Mouse (Mus musculus) gastrocnemius, postnatal 36 days (tissue): Measurements from ENCODE around the gene Car6. TPM values are rescaled to one million over a fixed set of nuclear protein-coding genes. Genes with fewer than 3 reads are reported as not detected.

Experiments
- DNase-seq, 2 experiments: peaks; one replicate each; pipeline ENCODE4 v3.0.0; 2022
- intact Hi-C: fragments of 180-260 bp; cut with DNase I; formaldehyde crosslinking; loops from one replicate; pipeline ENCODE4 v1.15.1; 2025
- total RNA-seq, 2 experiments: library from RNA; stranded (reverse); gene quantifications; 2 replicates each; pipeline ENCODE4 v1.2.3; 2021

Car6 gene
- total RNA-seq, 2 experiments from 2014 or later: 0.37 TPM; not detected in 1

GRCm38 (mm10) chr4:150230460-150231407, 29.6 kb upstream of the Car6 start:
- DNase-seq: peak in 1 of 2 experiments; percentile 47
- intact Hi-C loops: no loop called here

DNA sequence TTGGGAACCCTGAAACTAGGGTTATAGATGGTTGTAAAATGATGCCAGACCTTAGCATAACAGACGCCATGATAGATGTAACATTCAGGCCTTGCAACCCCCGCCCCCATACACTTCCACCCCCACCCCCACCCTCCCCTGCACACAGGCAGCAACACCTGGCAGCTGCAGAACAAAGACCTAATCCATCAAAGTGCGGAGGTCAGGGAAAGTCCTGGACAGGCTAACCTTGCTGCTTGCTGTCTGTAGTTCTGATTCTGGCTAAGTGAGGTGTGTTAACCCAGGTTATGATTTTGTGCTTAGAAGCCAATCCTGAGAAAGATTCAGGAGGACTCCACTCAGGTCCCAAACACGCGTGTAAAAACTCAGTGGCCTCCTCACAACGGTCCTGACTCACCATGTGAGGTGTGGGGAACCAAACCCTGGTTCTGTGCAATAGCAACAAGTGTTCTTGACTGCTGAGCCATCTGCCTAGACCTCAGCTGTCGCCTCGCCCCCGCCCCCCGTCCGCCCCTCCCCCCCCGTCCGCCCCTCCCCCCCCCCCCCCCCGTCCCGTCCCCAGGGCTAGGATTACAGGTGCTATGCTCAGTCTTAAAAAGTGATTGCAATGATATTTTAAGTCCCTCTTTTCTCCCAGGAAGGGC, 28.7 kb upstream of the Car6 start:
- intact Hi-C loops: no loop called here
- DNase-seq: no peak

- no peak for DNase-seq
- intact Hi-C loops: no loop called here
These were observed 27.6 kb upstream of the Car6 start for GRCm38 (mm10) chr4:150228581-150229348.

- intact Hi-C loops: no loop called here
- peak; percentile 53 to 59 for DNase-seq
These were observed 25.9 kb upstream of the Car6 start for GRCm38 (mm10) chr4:150226818-150227688.

DNA sequence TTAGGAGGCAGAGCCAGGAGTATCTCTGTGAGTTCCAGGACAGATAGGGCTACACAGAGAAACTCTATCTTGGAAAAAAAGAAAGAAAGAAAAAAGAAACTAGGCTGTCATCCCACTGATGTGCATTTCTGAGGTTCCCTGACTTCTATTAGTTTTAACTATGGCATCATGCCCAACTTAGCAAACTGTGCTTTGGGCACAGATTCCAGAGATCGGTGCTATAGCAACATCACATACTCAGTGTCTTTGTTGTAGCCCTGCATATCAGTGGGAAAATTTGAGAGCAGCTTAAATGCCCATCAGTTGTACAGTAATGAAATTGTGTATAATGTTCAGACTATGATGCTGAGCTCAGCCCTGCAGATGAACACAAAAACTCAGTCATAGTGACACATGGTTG, 24.6 kb upstream of the Car6 start:
- intact Hi-C loops: no loop called here
- no peak for DNase-seq

- intact Hi-C loops: no loop called here
- no peak for DNase-seq
These were observed 22.7 kb upstream of the Car6 start for GRCm38 (mm10) chr4:150223830-150224229.

GRCm38 (mm10) chr4:150221017-150221640, 20.0 kb upstream of the Car6 start:
- intact Hi-C loops: no loop called here
- DNase-seq: no peak

DNA sequence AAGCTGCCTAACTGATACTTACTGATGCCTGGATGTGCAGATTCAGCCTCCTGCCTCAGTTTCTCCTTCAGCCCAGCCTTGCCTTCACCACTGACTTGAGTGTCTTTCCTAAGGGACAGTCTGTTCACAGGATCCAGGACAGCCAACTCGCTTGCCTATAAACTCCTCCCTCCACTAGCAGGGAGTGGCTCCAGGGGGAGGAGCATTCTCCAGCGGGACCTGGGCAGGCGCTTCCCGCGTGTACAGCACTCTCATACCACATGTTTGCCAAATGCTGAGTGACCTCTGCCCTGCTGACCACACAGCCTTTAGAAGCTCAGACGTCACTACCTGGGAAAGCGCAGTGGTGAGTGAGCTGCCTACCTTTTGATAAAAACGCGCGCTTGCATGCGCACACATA, 19.5 kb upstream of the Car6 start:
- intact Hi-C loops: no loop called here
- DNase-seq: peak in 1 of 2 experiments; percentile 26

- DNase-seq: peak in 1 of 2 experiments; percentile 32
- intact Hi-C loops: loop anchor here (2.0 to 5.0 kb wide), 2 partner anchors 43 to 82 kb away; no protein-coding TSS in a partner anchor
These were observed 18.6 kb upstream of the Car6 start for GRCm38 (mm10) chr4:150219501-150220292.

GRCm38 (mm10) chr4:150217935-150218334, 16.8 kb upstream of the Car6 start:
- intact Hi-C loops: loop anchor here (2.0 to 5.0 kb wide), 2 partner anchors 41 to 81 kb away; no protein-coding TSS in a partner anchor
- no peak for DNase-seq

DNA sequence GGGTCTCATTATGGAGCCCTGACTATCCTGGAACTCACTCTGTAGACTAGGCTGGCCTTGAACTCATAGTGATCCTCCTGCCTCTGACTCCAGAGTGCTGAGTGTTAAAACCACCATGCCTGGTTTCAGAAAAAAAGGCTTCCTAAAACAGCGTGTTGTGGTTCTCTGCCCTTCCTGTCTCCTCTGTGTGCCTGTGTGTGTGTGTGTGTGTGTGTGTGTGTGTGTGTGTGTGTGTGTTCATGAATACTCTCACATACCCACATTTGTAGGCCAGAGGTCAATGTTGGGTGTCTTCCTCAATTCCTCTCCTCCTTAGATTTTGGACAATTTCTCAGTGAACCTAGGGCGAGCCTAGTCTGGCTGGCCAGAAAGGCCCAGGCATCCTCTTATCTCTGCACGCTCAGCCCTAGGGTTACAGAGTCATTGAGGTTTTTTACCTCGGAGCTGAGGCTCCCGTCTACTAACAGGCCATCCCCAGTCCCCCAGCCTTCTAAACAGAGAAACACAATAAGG, 16.0 kb upstream of the Car6 start:
- DNase-seq: no peak
- intact Hi-C loops: loop anchor here (5.0 kb wide), 1 partner anchor 80 kb away; no protein-coding TSS in a partner anchor

DNA sequence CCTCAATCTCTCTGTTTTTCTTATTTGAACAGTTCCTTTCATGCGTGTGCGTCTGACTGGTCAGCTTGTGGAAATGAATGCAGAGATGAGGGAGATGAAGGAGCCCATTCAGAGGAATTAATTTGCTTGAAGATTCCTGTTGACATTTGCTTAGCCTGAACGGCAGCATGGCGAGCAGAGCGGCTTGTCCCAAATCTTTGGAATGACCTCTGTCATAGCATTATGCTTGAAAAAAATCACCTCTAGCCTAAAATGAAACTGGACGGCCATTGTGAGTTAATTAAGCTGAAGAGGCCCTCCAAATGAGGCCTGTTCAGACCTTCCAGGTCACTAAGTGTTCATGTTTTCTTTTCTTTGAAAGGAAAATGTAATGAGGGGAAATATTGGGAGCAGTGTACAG, 15.3 kb upstream of the Car6 start:
- no peak for DNase-seq
- intact Hi-C loops: loop anchor here (5.0 kb wide), 1 partner anchor 79 kb away; no protein-coding TSS in a partner anchor

DNA sequence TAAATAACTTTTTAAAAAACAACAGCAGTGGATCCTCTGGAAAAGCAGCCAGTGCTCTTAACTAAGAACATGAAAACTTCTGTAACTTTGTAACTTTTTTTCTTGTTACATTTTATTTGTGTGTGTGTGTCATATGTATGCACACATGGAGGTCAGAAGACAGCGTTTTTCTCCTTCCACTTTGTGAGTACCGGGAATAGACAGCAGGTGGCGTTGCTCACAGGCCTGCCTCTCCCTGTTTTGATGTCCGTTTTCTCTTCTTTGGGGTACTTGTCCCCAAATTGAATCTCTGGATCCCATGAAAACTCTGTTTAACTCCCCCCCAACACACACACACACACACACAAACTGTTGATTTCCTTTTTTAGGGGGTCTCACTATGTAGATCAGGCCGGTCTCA, 12.8 kb upstream of the Car6 start:
- no peak for DNase-seq
- intact Hi-C loops: loop anchor here (5.0 kb wide), 1 partner anchor 33 kb away; no protein-coding TSS in a partner anchor

DNA sequence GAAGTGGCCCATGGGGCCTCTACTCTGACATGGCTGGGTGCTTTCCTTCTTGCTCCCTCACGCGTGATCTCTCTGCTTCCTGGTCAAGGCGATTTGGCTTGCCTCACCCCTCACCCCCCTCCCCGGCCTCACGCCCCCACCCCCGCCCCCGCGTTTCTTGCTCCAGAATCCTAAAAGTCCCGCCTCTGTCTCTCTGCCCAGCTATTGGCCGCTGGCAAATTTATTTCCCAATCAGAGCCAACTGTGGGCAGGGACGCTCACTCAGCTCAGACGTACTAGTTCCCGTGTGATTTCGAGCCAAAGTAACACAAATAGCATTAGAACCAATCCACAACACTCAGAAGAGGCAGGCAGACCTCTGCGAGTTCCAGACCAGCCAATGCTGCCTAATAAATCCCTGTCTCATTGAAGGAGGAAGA, 11.4 kb upstream of the Car6 start:
- DNase-seq: peak in 1 of 2 experiments; percentile 21
- intact Hi-C loops: loop anchor here (5.0 kb wide), 1 partner anchor 35 kb away; no protein-coding TSS in a partner anchor

DNA sequence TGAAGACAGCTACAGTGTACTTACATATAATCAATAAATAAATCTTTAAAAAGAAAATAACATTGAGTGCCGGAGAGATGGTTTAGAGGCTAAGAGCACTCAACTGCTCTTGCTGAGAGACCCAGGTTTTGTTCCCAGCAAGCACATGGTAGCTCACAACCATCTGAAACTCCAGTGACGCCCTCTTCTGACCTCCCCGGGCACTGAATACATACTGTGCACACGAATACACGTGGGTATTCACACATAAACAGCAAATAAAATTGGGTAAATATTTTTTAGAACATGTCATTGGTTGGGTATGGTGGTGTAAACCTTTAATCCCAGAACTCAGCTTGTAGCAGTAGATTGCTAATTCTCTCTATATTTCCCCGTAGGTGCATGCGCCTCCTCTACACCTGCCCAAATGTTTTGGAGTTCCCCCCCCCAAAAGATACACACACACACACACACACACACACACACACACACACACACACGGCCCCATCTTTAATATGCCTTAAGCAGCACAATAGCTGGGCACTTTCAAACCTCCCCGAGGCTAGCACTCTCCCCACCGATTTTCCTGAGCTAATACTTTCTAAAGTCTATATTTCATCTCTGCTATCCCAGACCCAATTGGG, 10.9 kb upstream of the Car6 start:
- no peak for DNase-seq
- intact Hi-C loops: loop anchor here (5.0 kb wide), 1 partner anchor 35 kb away; no protein-coding TSS in a partner anchor

DNA sequence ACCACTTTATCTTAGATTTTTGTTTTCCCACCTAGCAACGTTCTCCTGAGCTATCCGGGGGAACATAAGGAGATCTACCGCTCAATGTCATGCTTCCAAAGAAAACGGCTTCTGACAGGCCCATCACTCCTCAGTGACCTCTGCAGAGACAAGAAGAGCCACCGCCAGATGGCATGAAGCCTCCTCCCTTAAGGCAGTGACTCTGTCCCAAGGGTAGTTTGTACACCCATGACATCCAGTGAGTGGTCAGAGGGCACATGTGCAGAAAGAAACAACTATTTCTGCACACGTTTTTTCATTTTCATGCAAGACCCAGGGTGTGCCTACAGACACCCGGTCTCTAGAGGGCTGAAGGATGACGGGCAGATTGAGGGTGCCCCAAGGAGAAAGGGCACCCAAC, 9.2 kb upstream of the Car6 start:
- no peak for DNase-seq
- intact Hi-C loops: loop anchor here (5.0 kb wide), 1 partner anchor 37 kb away; no protein-coding TSS in a partner anchor

GRCm38 (mm10) chr4:150209751-150210150, 8.6 kb upstream of the Car6 start:
- intact Hi-C loops: loop anchor here (5.0 kb wide), 1 partner anchor 38 kb away; no protein-coding TSS in a partner anchor
- no peak for DNase-seq
